Mouse (Mus musculus) testis, adult 2 months (tissue): ENCODE measurements around the gene Rpl12.

Source experiments
- CTCF ChIP-seq: fragments of 200-500 bp; IDR thresholded peaks from 2 replicates; pipeline ENCODE4 v1.5.1; 2012; ENCODE audit warnings: low read depth, mild to moderate bottlenecking, inconsistent platforms, low read length, moderate library complexity; ENCODE audit not compliant: control insufficient read depth, insufficient read depth, insufficient replicate concordance
- POLR2A ChIP-seq: fragments of 200-500 bp; IDR thresholded peaks from 2 replicates; pipeline ENCODE4 v1.6.1; 2012; ENCODE audit warnings: low read depth, mild to moderate bottlenecking, inconsistent platforms, low read length, moderate library complexity; ENCODE audit not compliant: control insufficient read depth

DNA sequence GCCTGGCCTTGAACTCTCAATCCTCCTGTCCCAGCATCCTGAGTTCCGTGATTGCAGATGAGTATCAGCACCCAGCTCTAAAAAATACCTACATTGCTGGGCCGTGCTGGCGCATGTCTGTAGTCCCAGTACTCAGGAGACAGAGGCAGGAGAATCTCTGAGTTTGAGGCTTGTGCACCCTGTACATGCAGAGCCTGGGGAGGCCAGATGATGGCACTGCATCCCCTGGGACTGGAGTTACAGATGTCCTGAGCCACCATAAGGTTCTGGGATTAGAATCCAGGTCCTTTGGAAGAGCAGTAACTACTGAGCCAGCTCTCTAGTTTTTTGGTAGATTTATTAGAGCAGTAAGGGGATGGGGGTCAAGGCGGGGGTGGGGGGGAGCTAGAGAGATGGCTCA, 20.9 kb upstream of the Rpl12 start:
- TF ChIP-seq CTCF, result no peak
- TF ChIP-seq POLR2A, result no peak
